Mouse (Mus musculus) neural tube, postnatal 0 days (tissue): ENCODE results near the gene Cep295. TPM values are rescaled to one million over a fixed set of nuclear protein-coding genes. Genes with fewer than 3 reads are reported as not detected.

Experiments used
- microRNA-seq: library from miRNA; unstranded; fragments of <30 nt; microRNA quantifications from one replicate; pipeline ENCODE4, GENCODE M21; 2016
- polyA plus RNA-seq: library from polyadenylated mRNA; unstranded; fragments of >200 nt; fragmentation: Nextera tagmentation; extraction: Ambion mirVana; gene quantifications from 2 replicates; pipeline ENCODE4 v1.2.1, GENCODE M21; 2015

Gene Cep295
- 9.5 TPM in 2 replicates for polyA plus RNA-seq

DNA sequence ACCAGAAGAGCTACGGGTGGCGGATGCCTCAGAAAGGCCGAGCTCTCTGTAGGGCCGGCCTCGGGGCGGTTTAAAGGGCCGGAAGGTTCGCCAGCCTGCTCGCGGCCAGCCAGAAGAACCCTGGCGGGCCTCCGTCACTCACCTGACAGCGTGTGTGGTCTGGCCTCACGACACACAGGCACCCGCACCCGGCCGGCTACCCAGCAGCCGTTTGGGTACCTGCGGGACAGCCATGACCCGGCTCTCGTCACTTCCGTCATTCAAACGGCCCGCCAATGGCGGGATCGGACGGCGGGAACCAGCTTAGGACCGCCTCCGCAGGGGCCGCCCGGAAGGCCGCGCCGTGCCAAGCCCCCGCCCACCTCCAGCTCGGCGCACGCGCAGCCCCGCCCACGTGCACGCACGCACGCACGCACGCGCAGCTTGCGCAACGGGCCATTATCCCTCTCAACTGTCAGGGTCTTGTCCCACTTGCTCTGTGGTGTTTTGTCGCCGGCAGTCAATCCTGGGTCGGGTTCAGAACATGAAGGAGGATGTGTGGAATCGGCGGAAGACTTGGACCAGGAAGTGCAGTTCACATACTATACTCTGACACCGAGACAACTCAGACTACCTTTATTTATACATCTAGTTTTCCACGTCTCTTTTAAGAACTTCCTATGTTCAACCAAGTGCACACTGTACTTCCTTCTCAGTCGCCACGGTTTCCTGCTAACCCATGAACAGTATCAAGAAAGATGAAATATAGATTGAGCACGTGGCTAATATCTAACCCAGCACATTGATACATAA is at the start of gene Cep295:
Gene Cep295 (minus strand): TSS at position 305 of the 792 bp plus-strand sequence.

DNA sequence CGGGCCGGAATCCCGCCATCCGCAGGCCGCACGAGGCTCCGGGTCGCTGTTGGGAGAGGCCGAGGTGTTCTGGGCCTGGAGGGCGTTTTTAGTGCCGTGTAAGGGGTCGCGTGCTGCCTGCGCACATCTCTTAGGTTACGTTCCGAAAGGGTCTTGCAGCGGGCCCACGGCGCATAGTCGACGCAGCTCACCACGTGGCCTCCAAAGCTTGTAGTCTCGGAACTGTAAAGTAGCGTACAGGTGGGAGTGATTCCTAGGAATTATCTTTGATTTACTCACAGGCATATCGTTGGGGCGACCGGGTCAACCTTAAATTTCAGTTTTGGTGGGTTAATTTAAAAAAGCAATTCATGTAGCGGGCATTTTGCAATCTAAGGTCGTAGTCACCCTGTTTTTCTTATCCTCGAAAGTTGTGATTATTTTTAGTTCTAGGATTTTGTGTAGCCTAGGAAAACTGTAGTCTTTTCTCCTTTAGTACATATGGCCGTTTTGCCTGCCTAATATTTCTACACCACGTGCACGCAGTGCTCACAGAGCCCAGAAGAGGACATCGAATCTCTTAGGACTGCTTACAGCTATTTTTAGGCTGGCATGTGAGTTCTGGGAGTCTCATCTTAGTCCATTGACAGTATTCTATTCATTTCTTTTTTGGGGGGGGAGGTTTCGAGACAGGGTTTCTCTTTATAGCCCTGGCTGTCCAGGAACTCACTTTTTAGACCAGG is 51.0 kb downstream of the Cep295 start, which contains the start of gene 4931406C07Rik:
Gene 4931406C07Rik (minus strand): TSS at position 51 of the 722 bp plus-strand sequence.

DNA sequence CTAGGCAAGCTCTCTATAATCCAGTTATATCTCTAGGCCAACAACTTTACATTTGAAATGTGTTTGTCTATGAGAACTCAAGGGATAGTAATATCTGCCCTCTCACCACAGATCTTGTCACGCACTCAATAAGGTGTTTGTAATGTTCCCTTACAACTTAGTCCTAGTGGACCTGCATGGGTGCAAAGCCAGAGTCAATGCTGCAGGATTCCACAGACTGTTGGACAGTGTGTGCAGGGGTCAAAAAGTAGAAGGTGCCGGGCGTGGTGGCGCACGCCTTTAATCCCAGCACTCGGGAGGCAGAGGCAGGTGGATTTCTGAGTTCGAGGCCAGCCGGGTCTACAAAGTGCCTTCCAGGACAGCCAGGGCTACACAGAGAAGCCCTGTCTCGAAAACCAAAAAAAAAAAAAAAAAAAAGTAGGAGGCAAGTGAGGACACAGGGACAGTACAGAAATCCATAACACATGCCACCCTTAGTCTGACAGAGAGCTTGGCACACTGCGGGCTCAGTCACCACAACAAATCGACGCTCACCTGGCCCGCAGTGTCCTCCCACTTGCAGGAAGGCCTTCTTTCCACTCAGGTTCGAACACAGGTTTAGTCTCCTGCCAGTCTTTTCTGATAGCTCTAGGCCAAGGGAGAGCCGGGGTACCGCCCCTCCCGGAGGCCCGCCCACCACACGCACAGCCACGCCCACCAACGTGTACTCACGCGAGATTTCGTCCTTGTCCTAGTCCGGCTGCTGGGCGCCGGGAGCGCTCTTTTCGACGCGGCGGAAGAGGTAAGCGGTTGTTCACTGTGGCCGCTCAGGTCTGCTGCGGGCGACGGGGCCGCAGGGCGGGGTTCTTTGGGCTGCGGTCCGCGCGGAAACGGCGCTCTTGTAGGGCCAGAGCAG is 51.8 kb downstream of the Cep295 start, which contains the start of gene Taf1d:
Gene Taf1d (plus strand): TSS at position 712 of the 895 bp plus-strand sequence.

DNA sequence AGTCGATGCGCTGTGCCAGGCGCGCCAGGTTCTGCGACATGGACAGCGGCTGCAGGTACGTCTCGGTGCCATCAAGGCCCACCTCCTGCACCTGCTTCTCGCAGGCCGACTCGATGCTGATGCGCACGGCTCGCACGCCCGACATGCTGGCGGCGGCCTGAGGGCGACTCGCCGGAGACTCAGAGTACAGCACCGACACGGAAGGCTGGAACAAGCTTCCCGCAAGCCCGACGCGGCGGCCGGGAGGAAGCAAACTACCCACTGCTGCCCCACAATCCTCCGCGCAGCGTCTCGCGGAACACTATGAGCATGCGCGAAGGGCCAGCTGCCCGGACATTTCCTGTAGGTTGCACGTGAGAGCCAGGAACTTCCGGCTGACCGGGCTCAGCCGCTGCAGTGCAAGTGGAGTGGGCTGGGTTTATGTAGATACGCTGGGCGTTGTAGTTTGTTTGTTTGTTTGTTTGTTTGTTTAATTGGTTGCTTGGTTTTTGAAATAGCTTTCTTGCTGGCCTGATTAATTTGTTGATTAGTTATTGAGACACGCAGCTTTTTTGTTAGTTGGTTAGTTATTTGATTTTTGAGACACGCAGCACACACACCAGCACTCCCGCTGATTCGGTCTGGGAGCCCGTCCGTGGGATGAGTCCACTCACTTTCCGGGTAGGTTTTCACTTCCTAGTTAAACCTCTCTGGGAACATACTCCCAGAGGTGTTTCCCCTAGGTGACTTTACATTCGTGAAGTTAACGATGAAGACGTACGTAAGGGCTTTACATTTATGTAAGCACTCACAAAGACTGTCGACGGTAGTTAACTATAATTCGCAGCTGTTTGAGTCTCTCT is 77.7 kb downstream of the Cep295 start, which contains the start of gene Med17:
Gene Med17 (minus strand): TSS at position 283 of the 842 bp plus-strand sequence.

Small RNA genes lying within 50 kb of the gene (microRNA-seq; reads per million reads assigned to microRNA genes)
- gene Gm49349, result not detected
- not detected for gene mmu-mir-7650

Other genes starting within 250 kb of the Cep295 start
- not detected in 2 replicates for gene Hephl1, start 245.7 kb downstream of the Cep295 start, polyA plus RNA-seq
- gene Vstm5, start 118.7 kb downstream of the Cep295 start, polyA plus RNA-seq, result 37.4 and 42.3 TPM in 2 replicates
- 28.1 and 28.5 TPM in 2 replicates for gene Med17, start 77.9 kb downstream of the Cep295 start, polyA plus RNA-seq
- 48.0 and 48.2 TPM in 2 replicates for gene Taf1d, start 51.6 kb downstream of the Cep295 start, polyA plus RNA-seq
- gene 4931406C07Rik, start 51.3 kb downstream of the Cep295 start, polyA plus RNA-seq, result 17.2 and 18.1 TPM in 2 replicates
- 0.78 and 1.4 TPM in 2 replicates for gene Smco4, start 135.6 kb upstream of the Cep295 start, polyA plus RNA-seq